Mouse (Mus musculus) liver, postnatal 0 days (tissue): ENCODE measurements around the gene Cox20. TPM values are rescaled to one million over a fixed set of nuclear protein-coding genes. Genes with fewer than 3 reads are reported as not detected.

Source experiments
- ATAC-seq: fragments of 200-750 bp; cut with Nextera tagmentation; 2 replicates; pipeline ENCODE4 v1.8.0; 2017; ENCODE audit warnings: mild to moderate bottlenecking, moderate library complexity
- DNase-seq: peaks from one replicate; pipeline ENCODE4 v3.0.0-alpha.2; 2016
- H3K27ac ChIP-seq: fragments of 300-500 bp; sonication (generic); 2 replicates; pipeline ENCODE4 v1.5.1; 2014; ENCODE audit warnings: antibody characterized with exemption, moderate library complexity, mild to moderate bottlenecking, low read depth
- H3K27me3 ChIP-seq: fragments of 300-500 bp; sonication (generic); 2 replicates; pipeline ENCODE4 v1.6.1; 2014; ENCODE audit warnings: low read length, control low read depth, mixed read lengths; ENCODE audit not compliant: insufficient read depth
- H3K36me3 ChIP-seq: fragments of 300-500 bp; sonication (generic); replicated peaks from 2 replicates; pipeline ENCODE4 v1.6.1; 2014; ENCODE audit warnings: mild to moderate bottlenecking, control low read depth, low read length, moderate library complexity, mixed read lengths; ENCODE audit not compliant: insufficient read depth
- H3K4me1 ChIP-seq: fragments of 300-500 bp; sonication (generic); 2 replicates; pipeline ENCODE4 v1.6.1; 2014; ENCODE audit warnings: antibody characterized with exemption, mild to moderate bottlenecking, control low read depth; ENCODE audit not compliant: insufficient read depth
- H3K4me2 ChIP-seq: fragments of 300-500 bp; sonication (generic); 2 replicates; pipeline ENCODE4 v1.6.1; 2014; ENCODE audit warnings: low read depth, mild to moderate bottlenecking, low read length, moderate library complexity, mixed read lengths
- H3K4me3 ChIP-seq: fragments of 300-500 bp; sonication (generic); 2 replicates; pipeline ENCODE4 v1.5.1; 2014; ENCODE audit warnings: low read depth, low read length
- H3K9ac ChIP-seq: fragments of 300-500 bp; sonication (generic); replicated peaks from 2 replicates; pipeline ENCODE4 v1.6.1; 2014; ENCODE audit warnings: mild to moderate bottlenecking, moderate library complexity
- H3K9me3 ChIP-seq: fragments of 300-500 bp; sonication (generic); 2 replicates; pipeline ENCODE4 v1.6.1; 2016; ENCODE audit warnings: mild to moderate bottlenecking, control low read depth, low read length, mixed read lengths
- CTCF ChIP-seq: sonication (generic); IDR thresholded peaks from 2 replicates; pipeline ENCODE4 v1.5.1; 2016; ENCODE audit warnings: antibody characterized with exemption, low read depth
- EP300 ChIP-seq: IDR thresholded peaks from 2 replicates; pipeline ENCODE4 v1.6.1; 2016; ENCODE audit warnings: antibody characterized with exemption, low read depth, mild to moderate bottlenecking
- WGBS: fragments of 180-500 bp; shearing (Covaris S2); extraction: QIAGEN DNeasy Blood & Tissue Kit; methylation state at CpG from one replicate; pipeline ENCODE4 v1.1.7; 2014; ENCODE audit not compliant: insufficient replicate concordance; 5-methylcytosine and 5-hydroxymethylcytosine counted together
- polyA plus RNA-seq: library from polyadenylated mRNA; unstranded; fragments of >200 nt; fragmentation: Nextera tagmentation; extraction: Ambion mirVana; gene quantifications from 2 replicates; pipeline ENCODE4 v1.2.1, GENCODE M21; 2015

Gene Cox20
- polyA plus RNA-seq, 1 experiment from 2014 or later = 98.3 TPM

- H3K9me3 ChIP-seq = no peaks in the 10 kb centered on the region
- H3K4me3 ChIP-seq = peak overlapping the region; percentile 78
- peaks cover 34% of the 10 kb centered on the region for H3K4me1 ChIP-seq
- H3K9ac ChIP-seq = peak overlapping the region; percentile 85
- H3K27ac ChIP-seq = peak overlapping the region; percentile 98
- DNase-seq (peak; percentile 10), ATAC-seq (peak; percentile 18)
- TF ChIP-seq EP300 = no peak
- TF ChIP-seq CTCF = no peak
- no peaks in the 10 kb centered on the region for H3K27me3 ChIP-seq
- 1% methylated on average over 12 of the region's 12 CpGs for WGBS
- peak overlapping the region; percentile 70 for H3K4me2 ChIP-seq
- H3K36me3 ChIP-seq = peaks cover 34% of the 10 kb centered on the region
Observed at GRCm38 (mm10) chr1:178319295-178320037, 536 bp downstream of the Cox20 start.

- Histone ChIP-seq H3K9ac (peak overlapping the region; percentile 85), H3K9me3 (no peaks in the 10 kb centered on the region), H3K27me3 (no peaks in the 10 kb centered on the region), H3K4me1 (peaks cover 34% of the 10 kb centered on the region), H3K27ac (peak overlapping the region; percentile 98), H3K4me3 (peak overlapping the region; percentile 78), H3K36me3 (peaks cover 41% of the 10 kb centered on the region), H3K4me2 (peak overlapping the region; percentile 70)
- DNase-seq = peak; percentile 16
- no peak for TF ChIP-seq EP300
- 16% methylated on average over 8 of the region's 8 CpGs for WGBS
- ATAC-seq = no peak
Observed at GRCm38 (mm10) chr1:178320038-178320722, 1.2 kb downstream of the Cox20 start.

DNA sequence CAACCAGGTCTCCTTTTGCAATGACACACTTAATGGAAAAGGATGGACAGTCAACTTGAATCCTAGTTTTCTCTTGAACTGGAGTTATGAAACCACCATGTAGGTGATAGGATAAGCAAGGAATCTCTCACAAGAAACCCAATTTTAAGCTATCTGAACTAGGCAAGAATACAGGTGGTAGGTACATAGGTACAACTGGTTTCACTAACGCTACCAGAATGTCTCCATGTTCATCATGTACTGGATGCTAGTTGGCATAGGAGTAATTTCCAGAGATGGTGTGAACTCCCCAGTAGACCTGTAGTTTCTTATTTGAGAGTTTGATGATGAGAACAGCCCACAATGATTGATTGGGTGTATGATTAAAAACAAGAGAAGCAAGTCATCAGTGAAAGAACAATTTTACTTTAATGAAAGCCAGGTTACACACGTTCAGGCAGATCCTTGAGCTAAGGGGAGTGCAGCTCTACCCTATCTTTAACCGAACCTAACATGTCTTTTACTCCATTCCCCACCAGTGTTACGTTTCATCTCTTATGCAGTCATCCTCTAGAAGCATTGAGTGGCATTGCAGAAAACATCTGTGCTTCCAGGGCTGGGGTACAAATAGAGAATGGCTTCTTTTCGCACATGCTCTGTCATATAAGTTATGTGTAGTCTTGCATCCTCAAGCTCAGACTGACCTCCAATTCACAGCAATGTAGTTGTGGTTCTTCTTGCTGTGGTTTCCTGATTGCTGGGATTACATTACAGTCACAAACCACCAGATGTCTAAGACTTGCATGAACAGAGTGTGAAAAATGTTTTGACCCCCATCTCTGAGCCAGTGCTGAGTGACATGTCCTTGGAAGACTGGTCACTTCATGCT is 2.0 kb downstream of the Cox20 start:
- DNase-seq = peak; percentile 12
- WGBS = 39% methylated on average over 5 of the region's 5 CpGs
- no peak for TF ChIP-seq CTCF
- no peak for TF ChIP-seq EP300
- no peaks in the 10 kb centered on the region for H3K27me3 ChIP-seq
- no peaks in the 10 kb centered on the region for H3K9me3 ChIP-seq
- no peak for ATAC-seq
- peaks cover 34% of the 10 kb centered on the region for H3K4me1 ChIP-seq
- H3K36me3 ChIP-seq = peaks cover 44% of the 10 kb centered on the region
- peak overlapping the region; percentile 85 for H3K9ac ChIP-seq
- peak overlapping the region; percentile 70 for H3K4me2 ChIP-seq
- H3K4me3 ChIP-seq = peak overlapping the region; percentile 78
- H3K27ac ChIP-seq = peak overlapping the region; percentile 98

DNA sequence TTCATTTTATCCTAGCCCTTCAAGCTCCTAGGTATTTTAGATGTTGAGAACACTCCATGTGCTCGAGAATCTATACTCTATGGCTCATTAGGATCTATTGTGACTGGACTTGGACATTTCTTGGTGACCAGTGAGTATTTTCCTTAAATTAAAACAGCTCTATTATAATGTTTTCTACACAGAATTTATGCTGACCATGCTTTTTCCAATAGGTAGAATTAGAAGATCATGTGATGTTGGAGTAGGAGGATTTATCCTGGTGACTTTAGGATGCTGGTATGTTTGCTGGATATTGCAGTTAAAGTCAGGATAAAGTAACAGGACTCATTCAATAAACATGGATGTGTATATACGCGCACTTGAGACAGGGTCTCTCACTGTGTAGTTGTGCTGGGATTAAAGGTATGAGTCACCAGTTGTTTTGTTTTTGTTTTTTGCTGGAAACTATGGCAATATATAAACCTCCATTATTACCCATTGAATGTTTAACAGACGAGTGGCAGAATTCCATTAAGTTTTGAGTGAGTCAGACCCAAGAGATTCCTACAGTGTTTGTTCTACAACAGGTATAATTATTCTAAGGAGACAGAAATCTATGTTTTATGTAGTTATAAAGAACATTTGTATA is 2.9 kb downstream of the Cox20 start:
- peaks cover 51% of the 10 kb centered on the region for H3K36me3 ChIP-seq
- H3K4me3 ChIP-seq = no peak overlapping the region
- H3K27me3 ChIP-seq = no peaks in the 10 kb centered on the region
- peak overlapping the region; percentile 70 for H3K4me2 ChIP-seq
- peaks cover 32% of the 10 kb centered on the region for H3K4me1 ChIP-seq
- no peak for ATAC-seq
- 68% methylated on average over 4 of the region's 4 CpGs for WGBS
- H3K9me3 ChIP-seq = no peaks in the 10 kb centered on the region
- H3K9ac ChIP-seq = no peak overlapping the region
- peak; percentile 2 for DNase-seq
- TF ChIP-seq CTCF (no peak), EP300 (no peak)
- H3K27ac ChIP-seq = 0 out of 2 replicates have a peak overlapping the region, but pooled peaks have one; percentile 98

DNA sequence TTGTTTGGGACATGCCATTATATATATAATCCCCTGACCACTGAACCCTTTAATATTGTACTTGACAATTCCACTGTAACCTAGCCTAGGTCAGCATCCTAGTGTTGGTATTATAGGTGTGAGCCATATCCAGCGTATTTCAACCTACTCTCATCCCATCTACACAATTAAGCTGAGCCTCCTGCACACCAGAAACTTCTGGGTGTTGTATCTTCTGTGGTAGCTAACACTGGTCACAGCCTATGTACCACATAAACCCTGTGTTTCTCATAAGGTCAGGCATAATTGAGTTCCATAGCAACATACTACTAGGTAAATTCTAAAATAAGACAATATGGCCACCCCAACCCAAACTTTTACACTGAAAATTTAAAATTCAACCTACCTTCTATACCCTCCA is 4.3 kb downstream of the Cox20 start:
- no peaks in the 10 kb centered on the region for H3K27me3 ChIP-seq
- ATAC-seq = no peak
- no peak overlapping the region for H3K27ac ChIP-seq
- H3K9ac ChIP-seq = no peak overlapping the region
- 94% methylated on average over 1 of the region's 1 CpGs for WGBS
- H3K4me2 ChIP-seq = no peak overlapping the region
- TF ChIP-seq CTCF (no peak), EP300 (no peak)
- no peaks in the 10 kb centered on the region for H3K9me3 ChIP-seq
- DNase-seq = peak; percentile 7
- H3K4me1 ChIP-seq = peaks cover 30% of the 10 kb centered on the region
- no peak overlapping the region for H3K4me3 ChIP-seq
- peaks cover 65% of the 10 kb centered on the region for H3K36me3 ChIP-seq
